Mouse (Mus musculus) liver, adult 2 months (tissue): ENCODE data around the gene Fam222b. TPM values are rescaled to one million over a fixed set of nuclear protein-coding genes. Genes with fewer than 3 reads are reported as not detected.

ENCODE experiments used
- DNase-seq: peaks from one replicate; pipeline ENCODE4 v3.0.0-alpha.2; 2011; ENCODE audit warnings: low read depth, low spot score; ENCODE audit errors: extremely low read depth
- H3K27ac ChIP-seq: fragments of 200-500 bp; replicated peaks from 2 replicates; pipeline ENCODE4 v1.5.1; 2012; ENCODE audit warnings: low read depth, mild to moderate bottlenecking, control low read depth, inconsistent platforms, low read length; ENCODE audit not compliant: insufficient read depth
- H3K27me3 ChIP-seq: fragments of 200-500 bp; 2 replicates; pipeline ENCODE4 v1.6.1; 2012; ENCODE audit warnings: mild to moderate bottlenecking, moderate library complexity, low read length, inconsistent platforms; ENCODE audit not compliant: control insufficient read depth, insufficient read depth
- H3K36me3 ChIP-seq: fragments of 200-500 bp; 2 replicates; pipeline ENCODE4 v1.6.1; 2012; ENCODE audit warnings: low read length, inconsistent platforms; ENCODE audit not compliant: control insufficient read depth, insufficient read depth
- H3K4me1 ChIP-seq: fragments of 200-500 bp; 2 replicates; pipeline ENCODE4 v1.6.1; 2011; ENCODE audit warnings: low read length; ENCODE audit not compliant: control insufficient read depth, insufficient read depth
- H3K4me3 ChIP-seq: fragments of 200-500 bp; 2 replicates; pipeline ENCODE4 v1.5.1; 2011; ENCODE audit warnings: low read depth, mild to moderate bottlenecking, control low read depth, low read length, moderate library complexity; ENCODE audit not compliant: insufficient read depth
- H3K79me2 ChIP-seq: fragments of 200-500 bp; 2 replicates; pipeline ENCODE4 v1.6.1; 2012; ENCODE audit warnings: inconsistent platforms, mild to moderate bottlenecking, low read length, moderate library complexity; ENCODE audit not compliant: control insufficient read depth, insufficient read depth
- H3K9ac ChIP-seq: fragments of 200-500 bp; 2 replicates; pipeline ENCODE4 v1.6.1; 2012; ENCODE audit warnings: low read depth, mild to moderate bottlenecking, control low read depth, inconsistent platforms, low read length
- CTCF ChIP-seq: fragments of 200-500 bp; IDR thresholded peaks from 2 replicates; pipeline ENCODE4 v1.5.1; 2011; ENCODE audit warnings: low read depth, low read length, control low read depth
- POLR2A ChIP-seq: fragments of 200-500 bp; IDR thresholded peaks from 2 replicates; pipeline ENCODE4 v1.6.1; 2011; ENCODE audit warnings: low read length, control low read depth; ENCODE audit not compliant: insufficient read depth; ENCODE audit errors: extremely low read depth
- WGBS: fragments of 180-500 bp; shearing (Covaris S2); methylation state at CpG from one replicate; pipeline ENCODE4 v1.1.7; 2018; 5-methylcytosine and 5-hydroxymethylcytosine counted together
- polyA plus RNA-seq: library from polyadenylated mRNA; depleted of rRNA; stranded (reverse); fragments of >200 nt; gene quantifications from 2 replicates; pipeline ENCODE4 v1.2.3, GENCODE M21; 2012
- total RNA-seq: library from RNA; depleted of rRNA; stranded (reverse); fragments of >200 nt; gene quantifications from 2 replicates; pipeline ENCODE4 v1.2.3, GENCODE M21; 2014

Gene Fam222b
- total and polyA plus RNA-seq, 2 experiments, result 2.5 to 13.6 TPM

DNA sequence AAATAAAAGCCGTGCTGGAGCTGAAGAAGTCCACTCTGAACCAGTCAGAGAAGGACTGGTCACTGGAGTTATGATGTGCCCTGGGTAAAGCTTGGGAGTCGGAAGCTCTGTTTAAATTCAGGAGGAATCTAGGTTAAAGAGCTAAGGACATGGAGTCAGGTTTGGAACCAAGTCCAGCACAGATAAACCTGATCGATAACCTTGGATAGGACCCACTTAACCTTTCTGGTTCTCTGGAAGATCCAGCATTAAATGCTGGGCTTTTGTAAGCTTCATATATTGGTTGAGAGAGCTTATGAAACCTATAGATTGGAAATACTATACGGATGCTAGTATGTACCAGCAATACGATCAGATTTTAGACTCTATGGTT, 670 bp downstream of the Fam222b start:
- H3K4me1 ChIP-seq, result peaks cover 17% of the 10 kb centered on the region
- H3K4me3 ChIP-seq, result peak overlapping the region; percentile 95
- TF ChIP-seq POLR2A (no peak), CTCF (no peak)
- 4% methylated on average over 5 of the region's 5 CpGs for WGBS
- H3K27ac ChIP-seq, result peak overlapping the region; percentile 93
- DNase-seq, result peak; percentile 83
- H3K9ac ChIP-seq, result peak overlapping the region; percentile 93
- H3K79me2 ChIP-seq, result peaks cover 24% of the 10 kb centered on the region; the same call in 1 of the 2 replicates
- no peaks in the 10 kb centered on the region for H3K27me3 ChIP-seq
- no peaks in the 10 kb centered on the region for H3K36me3 ChIP-seq

DNA sequence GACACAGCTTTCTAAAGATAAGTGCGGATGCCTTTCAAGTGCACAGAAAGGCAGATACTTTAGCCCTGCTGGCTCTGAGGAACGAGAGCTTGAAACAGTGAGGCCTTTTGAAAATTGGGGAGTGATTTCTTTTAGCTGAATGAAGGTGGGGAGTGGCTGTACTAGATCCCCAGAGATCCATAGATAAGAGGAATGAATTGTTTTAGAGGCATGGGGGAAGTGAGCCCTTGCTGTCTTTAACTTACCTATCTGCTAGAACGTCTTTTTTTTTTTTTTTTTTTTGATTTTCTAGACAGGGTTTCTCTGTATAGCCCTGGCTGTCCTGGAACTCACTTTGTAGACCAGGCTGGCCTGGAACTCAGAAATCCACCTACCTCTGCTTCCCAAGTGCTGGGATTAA, 2.6 kb downstream of the Fam222b start:
- Histone ChIP-seq H3K4me1 (peaks cover 20% of the 10 kb centered on the region), H3K79me2 (peaks cover 39% of the 10 kb centered on the region; the same call in 1 of the 2 replicates), H3K27me3 (no peaks in the 10 kb centered on the region), H3K4me3 (no peak overlapping the region), H3K9ac (peak overlapping the region; percentile 21; the same call in 1 of the 2 replicates), H3K27ac (peak overlapping the region; percentile 16; the same call in 1 of the 2 replicates), H3K36me3 (no peaks in the 10 kb centered on the region)
- TF ChIP-seq POLR2A (no peak), CTCF (no peak)
- WGBS, result 39% methylated on average over 3 of the region's 3 CpGs
- DNase-seq, result no peak

DNA sequence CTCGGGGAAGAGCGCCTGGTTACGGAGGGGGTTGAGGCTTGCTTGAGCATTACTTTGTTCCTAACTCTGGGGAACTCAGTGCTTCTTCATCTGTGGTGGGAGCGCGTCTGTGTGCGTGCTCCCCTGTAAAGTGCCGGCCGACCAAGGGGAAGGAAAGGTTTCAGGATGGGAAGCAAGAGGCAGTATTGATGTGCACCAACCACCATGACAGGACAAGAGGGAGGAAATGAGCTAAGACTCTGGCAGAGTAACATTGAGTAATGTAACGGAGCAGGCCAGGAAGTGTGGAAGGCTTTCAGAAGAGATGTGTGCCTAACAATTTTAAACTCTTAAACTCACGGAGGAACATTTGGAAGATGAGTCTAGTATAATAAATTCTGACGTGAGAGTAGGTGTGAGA, 6.3 kb downstream of the Fam222b start:
- peaks cover 44% of the 10 kb centered on the region for H3K79me2 ChIP-seq
- no peaks in the 10 kb centered on the region for H3K36me3 ChIP-seq
- 81% methylated on average over 11 of the region's 11 CpGs for WGBS
- no peak overlapping the region for H3K9ac ChIP-seq
- no peak overlapping the region for H3K4me3 ChIP-seq
- H3K27ac ChIP-seq, result no peak overlapping the region
- no peaks in the 10 kb centered on the region for H3K27me3 ChIP-seq
- DNase-seq, result no peak
- H3K4me1 ChIP-seq, result peaks cover 29% of the 10 kb centered on the region
- no peak for TF ChIP-seq CTCF
- no peak for TF ChIP-seq POLR2A

GRCm38 (mm10) chr11:78102142-78102541, 7.7 kb downstream of the Fam222b start:
- Histone ChIP-seq H3K4me1 (peaks cover 23% of the 10 kb centered on the region), H3K27ac (no peak overlapping the region), H3K36me3 (peaks cover 2% of the 10 kb centered on the region; the same call in 1 of the 2 replicates), H3K9ac (no peak overlapping the region), H3K79me2 (peaks cover 46% of the 10 kb centered on the region), H3K4me3 (no peak overlapping the region), H3K27me3 (no peaks in the 10 kb centered on the region)
- TF ChIP-seq CTCF (no peak), POLR2A (no peak)
- DNase-seq, result no peak
- 86% methylated on average over 5 of the region's 5 CpGs for WGBS

DNA sequence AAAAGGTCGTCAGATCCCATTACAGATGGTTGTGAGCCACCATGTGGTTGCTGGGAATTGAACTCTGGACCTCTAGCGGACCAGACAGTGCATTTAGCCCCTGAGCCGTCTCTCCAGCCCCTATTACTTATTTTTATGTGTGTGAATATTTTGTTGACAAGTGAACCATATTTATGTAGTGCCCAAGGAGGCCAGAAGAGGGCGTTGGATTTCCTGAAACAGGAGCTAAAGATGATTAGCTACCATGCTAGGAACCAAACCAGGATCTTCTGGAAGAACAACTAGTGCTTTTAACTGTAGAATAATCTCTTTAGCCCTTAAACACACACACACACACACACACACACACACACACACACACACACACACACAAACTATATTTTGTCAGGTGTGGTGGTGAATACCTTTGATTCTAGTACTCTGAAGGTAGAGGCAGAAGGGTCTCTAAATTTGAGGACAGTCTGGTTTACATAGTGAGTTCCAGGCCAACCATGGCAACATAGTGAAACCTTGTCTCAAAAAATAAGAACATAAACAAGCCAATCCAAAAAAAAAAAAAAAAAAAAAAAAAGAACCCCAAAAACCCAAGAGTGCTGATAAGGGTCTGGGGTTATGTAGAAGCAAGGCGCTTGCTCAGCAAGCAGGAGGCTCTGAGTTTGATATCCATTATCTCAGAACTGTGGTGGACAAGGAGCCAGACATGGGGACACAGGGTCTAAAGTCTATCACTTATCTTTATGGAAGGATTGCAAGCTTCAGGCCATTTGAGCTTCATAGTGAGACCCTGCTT, 8.7 kb downstream of the Fam222b start:
- Histone ChIP-seq H3K27me3 (no peaks in the 10 kb centered on the region), H3K36me3 (peaks cover 2% of the 10 kb centered on the region; the same call in 1 of the 2 replicates), H3K79me2 (peaks cover 53% of the 10 kb centered on the region), H3K4me3 (no peak overlapping the region), H3K27ac (peak overlapping the region; percentile 9; the same call in 1 of the 2 replicates), H3K9ac (no peak overlapping the region), H3K4me1 (peaks cover 18% of the 10 kb centered on the region)
- no peak for TF ChIP-seq POLR2A
- TF ChIP-seq CTCF, result no peak
- DNase-seq, result peak; percentile 55
- 44% methylated on average over 5 of the region's 5 CpGs for WGBS

DNA sequence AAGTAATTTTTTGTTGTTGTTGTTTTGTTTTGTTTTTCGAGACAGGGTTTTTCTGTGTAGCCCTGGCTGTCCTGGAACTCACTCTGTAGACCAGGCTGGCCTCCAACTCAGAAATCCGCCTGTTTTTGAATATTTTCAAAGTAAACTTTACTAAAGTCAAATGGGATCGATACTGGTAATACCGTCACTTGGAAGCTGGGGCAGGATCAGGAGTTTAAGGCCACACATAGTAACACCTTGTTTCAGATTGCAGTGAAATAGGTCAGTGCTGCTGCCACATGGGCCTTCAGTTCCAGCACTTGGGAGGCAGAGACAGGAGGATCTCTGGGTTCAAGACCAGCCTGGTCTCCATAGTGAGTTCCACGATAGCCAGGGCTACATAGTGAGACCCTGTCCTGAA, 10.0 kb downstream of the Fam222b start:
- TF ChIP-seq POLR2A (no peak), CTCF (no peak)
- no peak overlapping the region for H3K9ac ChIP-seq
- H3K79me2 ChIP-seq, result peaks cover 52% of the 10 kb centered on the region
- no peak overlapping the region for H3K4me3 ChIP-seq
- 33% methylated on average over 5 of the region's 5 CpGs for WGBS
- peak overlapping the region; percentile 36; the same call in 1 of the 2 replicates for H3K27ac ChIP-seq
- no peaks in the 10 kb centered on the region for H3K27me3 ChIP-seq
- DNase-seq, result peak; percentile 93
- H3K4me1 ChIP-seq, result peaks cover 15% of the 10 kb centered on the region
- peaks cover 2% of the 10 kb centered on the region; the same call in 1 of the 2 replicates for H3K36me3 ChIP-seq
